Mouse (Mus musculus) stomach, postnatal 0 days (tissue): ENCODE data around the gene Prph2.

Source experiments
- CTCF ChIP-seq: IDR thresholded peaks from 2 replicates; pipeline ENCODE4 v1.5.1; 2016; ENCODE audit warnings: antibody characterized with exemption, low read depth, mild to moderate bottlenecking, moderate library complexity
- EP300 ChIP-seq: optimal IDR thresholded peaks from 2 replicates; pipeline ENCODE3; 2016; ENCODE audit warnings: antibody characterized with exemption

DNA sequence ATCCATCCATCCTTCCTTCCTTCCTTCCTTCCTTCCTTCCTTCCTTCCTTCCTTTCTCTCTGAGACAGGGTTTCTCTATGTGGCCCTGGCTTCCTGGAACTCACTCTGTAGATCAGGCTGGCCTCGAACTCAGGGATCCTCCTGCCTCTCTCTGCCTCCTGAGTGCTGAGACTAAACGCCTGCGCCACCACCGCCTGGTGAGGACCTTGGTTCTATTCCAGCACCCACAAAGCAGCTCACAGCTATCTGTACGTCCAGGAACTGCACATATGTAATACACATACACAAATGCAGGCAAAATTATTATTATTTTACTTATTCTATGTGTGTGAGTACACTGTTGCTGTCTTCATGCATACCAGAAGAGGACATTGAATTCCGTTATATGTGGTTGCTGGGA lies 25.5 kb upstream of the Prph2 start:
- TF ChIP-seq CTCF = no peak
- TF ChIP-seq EP300 = no peak
